Mouse (Mus musculus): ENCODE data around the gene Kirrel3.

Kirrel3 gene

DNA sequence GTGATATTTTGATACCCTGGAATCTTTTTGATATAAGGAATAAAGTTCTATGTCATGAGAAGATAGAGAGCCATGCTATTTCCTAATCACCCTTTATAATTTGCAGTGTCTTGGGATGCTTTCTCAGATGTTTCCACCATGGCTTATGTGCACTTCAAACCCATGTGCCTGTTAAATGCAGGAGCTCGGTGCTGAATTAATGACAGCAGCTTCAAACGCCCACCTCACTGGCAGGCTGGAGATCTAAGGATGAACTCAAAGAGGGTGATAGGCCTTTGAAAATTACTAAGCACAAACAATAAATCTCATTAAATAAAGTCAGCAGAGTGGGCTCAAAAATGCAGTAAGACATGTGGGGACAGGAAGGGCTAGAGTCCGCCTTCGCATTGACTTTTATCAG lies 108.2 kb downstream of the Kirrel3 start:
- DNase-seq (ENCODE audit: low read depth, low spot score) = no peak

DNA sequence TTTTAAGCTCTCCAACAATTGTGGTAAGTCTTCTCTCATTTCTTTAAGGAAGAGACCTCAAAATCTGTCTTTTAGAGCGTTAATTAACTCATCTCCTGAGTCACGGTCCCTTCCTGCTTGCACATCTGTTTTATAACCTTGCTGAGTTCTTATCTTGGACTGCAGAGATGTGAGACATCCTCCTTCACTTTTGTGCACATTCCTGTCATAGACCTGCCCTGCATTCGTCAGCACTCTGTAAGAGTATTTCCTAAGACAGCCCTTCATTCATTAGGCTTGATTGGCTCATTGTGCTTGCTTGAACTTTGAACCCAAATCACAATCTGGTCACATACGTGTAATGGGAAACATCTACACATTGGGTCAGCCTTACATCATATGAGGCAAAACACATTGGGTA lies 114.6 kb downstream of the Kirrel3 start:
- DNase-seq (ENCODE audit: low read depth, low spot score) = no peak

- no peak for DNase-seq (ENCODE audit: low read depth, low spot score)
Measured at GRCm38 (mm10) chr9:34603750-34604149, 118.1 kb downstream of the Kirrel3 start.

GRCm38 (mm10) chr9:34604931-34605330 lies 119.2 kb downstream of the Kirrel3 start:
- no peak for DNase-seq (ENCODE audit: low read depth, low spot score)

- DNase-seq (ENCODE audit: low read depth, low spot score) = no peak
Measured at GRCm38 (mm10) chr9:34605486-34605885, 119.8 kb downstream of the Kirrel3 start.

GRCm38 (mm10) chr9:34607976-34608375 lies 122.3 kb downstream of the Kirrel3 start:
- DNase-seq (ENCODE audit: low read depth, low spot score) = no peak

- DNase-seq (ENCODE audit: low read depth, low spot score) = no peak
Measured at GRCm38 (mm10) chr9:34612886-34613769, 127.4 kb downstream of the Kirrel3 start.

DNA sequence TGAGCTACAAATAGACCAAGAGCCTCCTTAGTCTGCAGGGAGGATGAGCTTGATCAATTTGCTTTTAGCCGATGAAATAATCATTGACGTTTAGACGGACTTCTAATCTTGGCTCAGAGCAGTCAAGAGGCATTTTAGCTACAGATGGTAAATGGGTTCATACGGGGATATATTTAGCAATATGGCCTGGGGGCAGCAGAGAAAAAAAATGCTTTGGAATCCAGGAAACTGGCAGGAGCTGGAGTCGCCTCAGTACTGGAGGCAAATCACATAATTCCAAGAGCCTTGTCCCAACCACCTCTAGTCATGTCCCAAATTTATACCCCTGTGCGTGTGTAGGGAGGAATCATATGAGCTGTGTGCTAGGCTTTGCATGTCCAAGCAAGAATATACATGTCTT lies 132.4 kb downstream of the Kirrel3 start:
- DNase-seq (ENCODE audit: low read depth, low spot score) = no peak

GRCm38 (mm10) chr9:34619913-34620312 lies 134.2 kb downstream of the Kirrel3 start:
- no peak for DNase-seq (ENCODE audit: low read depth, low spot score)

- DNase-seq (ENCODE audit: low read depth, low spot score) = peak; percentile 58
Measured at GRCm38 (mm10) chr9:34623526-34623925, 137.8 kb downstream of the Kirrel3 start.

DNA sequence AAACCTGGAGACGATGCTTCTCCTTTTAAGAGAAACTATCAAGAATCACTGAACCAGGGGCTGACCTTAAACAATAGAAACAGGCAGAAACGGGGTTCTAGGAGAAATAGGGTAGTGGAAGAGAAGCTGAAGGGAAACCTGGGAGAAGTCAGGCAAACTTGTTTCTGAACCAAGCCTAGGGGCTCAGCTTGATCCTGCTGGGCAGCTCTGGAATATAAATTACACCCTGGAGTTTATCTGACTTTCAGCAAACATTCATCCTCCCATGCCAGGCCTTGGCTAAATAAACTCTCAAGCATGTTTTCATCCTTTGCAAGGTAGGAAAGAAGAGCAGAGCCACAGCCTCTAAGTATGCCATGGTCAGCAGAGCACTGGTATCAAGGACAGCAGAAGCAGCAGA lies 138.3 kb downstream of the Kirrel3 start:
- no peak for DNase-seq (ENCODE audit: low read depth, low spot score)

- no peak for DNase-seq (ENCODE audit: low read depth, low spot score)
Measured at GRCm38 (mm10) chr9:34628841-34629240, 143.1 kb downstream of the Kirrel3 start.

- DNase-seq (ENCODE audit: low read depth, low spot score) = no peak
Measured at GRCm38 (mm10) chr9:34635696-34636095, 150.0 kb downstream of the Kirrel3 start.

DNA sequence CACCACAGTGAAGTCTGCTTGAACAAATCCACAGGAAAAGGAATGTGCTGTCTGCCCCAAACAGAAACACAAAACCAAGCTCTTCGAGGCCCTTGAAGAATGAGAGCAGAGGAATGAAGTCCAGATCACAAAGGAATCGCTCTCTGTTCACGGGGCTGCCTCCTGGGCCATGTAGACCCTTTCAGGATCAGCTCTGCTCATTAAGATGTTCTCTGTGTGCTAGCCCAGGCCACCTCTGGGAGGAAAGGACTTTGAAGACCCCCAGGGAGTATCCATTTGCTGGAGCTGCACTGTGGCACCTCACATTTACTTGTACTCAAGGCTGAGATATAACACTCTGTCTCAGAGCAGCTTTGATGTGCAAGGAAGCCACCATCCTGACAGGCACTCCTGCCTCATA lies 158.2 kb downstream of the Kirrel3 start:
- DNase-seq (ENCODE audit: low read depth, low spot score) = no peak

GRCm38 (mm10) chr9:34644392-34644791 lies 158.7 kb downstream of the Kirrel3 start:
- DNase-seq (ENCODE audit: low read depth, low spot score) = no peak

DNA sequence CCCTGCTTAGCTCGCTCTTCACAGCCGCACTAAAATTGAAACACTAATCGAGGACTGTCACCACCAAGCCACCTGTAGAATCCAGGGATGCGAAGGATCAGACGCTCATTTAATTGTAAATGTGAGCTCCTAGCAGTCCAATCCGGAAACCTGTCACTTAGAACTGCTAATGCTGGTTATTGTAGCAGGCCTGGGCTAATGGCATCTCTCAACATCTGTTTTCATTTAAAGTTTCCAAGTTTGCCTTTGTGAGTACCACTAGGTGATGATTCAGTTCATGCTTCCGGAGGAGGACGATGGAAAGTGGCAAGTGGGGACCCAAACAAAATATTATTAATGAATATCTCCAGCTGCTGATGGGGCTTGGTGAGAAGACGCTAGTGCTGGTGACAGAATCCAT lies 161.1 kb downstream of the Kirrel3 start:
- peak; percentile 34 for DNase-seq (ENCODE audit: low read depth, low spot score)

- DNase-seq (ENCODE audit: low read depth, low spot score) = no peak
Measured at GRCm38 (mm10) chr9:34652278-34652677, 166.6 kb downstream of the Kirrel3 start.

DNA sequence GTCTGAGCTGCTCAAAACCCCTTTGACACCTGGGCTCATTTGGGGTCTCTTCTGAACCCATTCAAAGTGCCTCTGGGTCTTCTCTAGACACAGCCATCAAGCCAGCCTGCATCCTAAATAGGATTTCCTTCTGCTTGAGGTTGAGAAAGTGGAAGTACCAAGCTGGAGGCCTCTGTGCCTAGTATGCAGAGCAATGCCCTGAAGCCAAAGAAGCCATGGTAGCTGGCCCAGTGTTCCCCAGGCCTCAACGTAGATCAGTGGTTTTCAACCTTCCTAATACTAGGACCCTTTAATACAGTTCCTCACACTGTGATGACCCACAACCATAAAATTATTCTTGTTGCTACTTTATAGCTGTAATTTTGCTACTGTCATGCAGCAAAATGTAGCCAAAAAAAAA lies 167.4 kb downstream of the Kirrel3 start:
- DNase-seq (ENCODE audit: low read depth, low spot score) = no peak

DNA sequence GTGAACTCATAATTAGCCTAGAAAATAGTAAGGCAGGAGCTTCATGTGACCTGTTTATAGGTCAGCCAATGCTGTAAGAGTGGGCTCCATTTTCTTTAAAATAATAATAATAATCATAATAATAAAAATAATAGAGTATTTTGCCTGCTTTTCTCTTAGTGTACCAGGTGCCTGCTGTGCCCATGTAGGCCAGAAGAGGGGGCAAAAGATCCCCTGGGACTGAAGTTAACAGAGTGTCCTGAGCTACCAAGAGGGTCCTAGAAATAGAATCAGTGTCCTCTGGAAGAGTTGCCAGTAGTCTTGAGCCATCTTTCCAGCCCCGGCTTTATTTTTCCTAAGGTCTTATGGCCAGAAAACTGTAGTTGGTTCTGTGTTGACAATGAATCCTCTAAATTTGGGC lies 174.9 kb downstream of the Kirrel3 start:
- DNase-seq (ENCODE audit: low read depth, low spot score) = peak; percentile 41

DNA sequence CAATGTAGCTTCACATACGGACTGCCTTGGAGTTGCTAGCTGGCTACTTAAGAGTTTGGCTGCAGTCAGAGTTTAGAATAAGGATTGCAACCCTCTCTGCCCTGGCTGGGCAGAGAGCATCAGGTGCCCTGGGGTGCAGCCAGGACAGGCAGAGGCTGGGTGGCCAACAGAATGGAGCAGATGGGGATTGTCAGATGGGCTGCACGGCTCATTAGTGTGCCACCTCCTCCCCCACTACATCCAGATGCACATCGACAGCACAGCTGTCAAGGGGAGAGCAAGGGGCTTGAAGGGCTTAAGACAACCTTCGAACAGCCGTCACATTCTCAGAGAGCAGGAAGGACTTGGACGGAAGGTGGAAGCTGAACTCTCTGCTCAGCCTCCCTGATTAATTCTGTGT lies 177.7 kb downstream of the Kirrel3 start:
- peak; percentile 37 for DNase-seq (ENCODE audit: low read depth, low spot score)

DNA sequence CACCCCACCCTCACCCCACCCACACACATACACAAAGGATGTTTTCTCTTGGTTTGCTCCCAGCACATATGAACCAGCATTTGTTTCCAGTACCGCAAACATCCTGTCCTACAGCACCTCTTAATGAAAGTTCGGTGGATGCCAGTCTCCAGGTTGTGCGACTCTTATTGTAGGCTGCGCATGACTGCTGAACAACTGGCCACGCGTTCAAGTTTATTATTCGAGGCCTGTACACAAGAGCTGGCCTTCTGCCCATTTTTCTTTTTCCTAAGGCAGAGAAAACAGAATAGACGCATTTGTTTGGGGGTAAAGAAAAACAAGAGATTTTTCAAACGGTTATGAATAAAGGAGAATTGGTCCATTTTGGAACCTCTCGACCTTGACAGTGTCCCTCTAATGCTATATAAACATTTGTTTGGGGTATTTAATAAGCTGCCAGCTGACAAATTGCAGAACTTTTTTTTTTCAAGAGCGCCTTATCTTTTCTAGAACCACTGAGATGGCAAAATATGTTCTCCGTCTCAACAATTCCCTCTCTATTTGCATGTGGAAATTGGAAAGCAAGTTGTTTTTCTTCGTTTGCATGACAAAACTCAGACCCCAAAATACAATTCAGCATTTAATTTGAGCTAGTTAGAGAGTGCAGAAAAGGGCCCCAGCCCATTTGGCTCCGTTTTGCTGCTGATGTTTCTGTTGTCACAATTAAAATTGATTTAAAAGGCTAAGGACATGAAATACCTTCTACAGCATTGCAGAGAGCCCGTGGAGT lies 179.9 kb downstream of the Kirrel3 start:
- DNase-seq (ENCODE audit: low read depth, low spot score) = no peak

DNA sequence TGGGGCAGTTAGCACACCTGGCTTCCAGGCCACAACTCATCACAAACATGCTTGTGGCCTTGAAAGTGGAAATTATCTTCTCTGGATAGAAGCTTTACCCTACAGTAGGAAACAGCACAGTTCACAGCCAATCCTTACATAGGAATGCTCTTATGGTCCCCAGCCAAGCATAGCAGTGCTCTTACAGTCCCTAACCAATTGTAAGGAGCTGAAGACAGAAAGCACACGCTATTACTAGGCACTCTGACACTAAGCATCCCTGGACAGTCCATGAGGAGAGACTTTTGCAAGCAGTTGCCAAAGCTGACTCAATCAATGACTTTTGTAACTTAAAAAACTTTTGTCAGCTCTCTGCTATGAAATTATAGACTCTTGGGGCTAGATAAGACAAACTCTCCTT lies 181.5 kb downstream of the Kirrel3 start:
- no peak for DNase-seq (ENCODE audit: low read depth, low spot score)

GRCm38 (mm10) chr9:34670906-34671305 lies 185.2 kb downstream of the Kirrel3 start:
- no peak for DNase-seq (ENCODE audit: low read depth, low spot score)
